Mouse (Mus musculus) left cerebral cortex, postnatal 14 days (tissue): Measurements from ENCODE around the gene Cdc5l. TPM values are rescaled to one million over a fixed set of nuclear protein-coding genes. Genes with fewer than 3 reads are reported as not detected.
"Not testable (repeated sequence)": the region's sequence is repeated elsewhere in the genome, so short reads cannot be mapped to it uniquely, and the experiment has no call there.

Source experiments
- DNase-seq, 2 experiments: peaks; one replicate each; pipeline ENCODE4 v3.0.0; 2021 to 2022; ENCODE audit warnings: low spot score in 2 of 2, mixed read lengths in 1 of 2
- intact Hi-C: fragments of 180-260 bp; cut with DNase I; formaldehyde crosslinking; loops from one replicate; pipeline ENCODE4 v1.15.1; 2025
- long read RNA-seq, 2 experiments: library from polyadenylated mRNA; stranded (forward); transcript quantifications; one replicate each; pipeline ENCODE4 v2.0.0; 2021
- total RNA-seq, 2 experiments: library from RNA; stranded (reverse); gene quantifications; 2 replicates each; pipeline ENCODE4 v1.2.3; 2021

Gene Cdc5l
- total RNA-seq, result 10 to 100 TPM; 49.5 to 49.7 TPM
- long read RNA-seq, experiment 1, transcript Cdc5l-201 (16 exons, 3,027 nt), result major isoform, 51 of 56 reads
- long read RNA-seq, experiment 1, partial matches to known transcripts, result 4 of 56 reads
- long read RNA-seq, experiment 1, other reads (novel, unspliced or antisense), result 1 of 56 reads
- long read RNA-seq, experiment 2, transcript Cdc5l-201 (16 exons, 3,027 nt), result major isoform, 21 of 28 reads
- long read RNA-seq, experiment 2, partial matches to known transcripts, result 4 of 28 reads
- long read RNA-seq, experiment 2, other reads (novel, unspliced or antisense), result 3 of 28 reads

- intact Hi-C loops, result no loop called here
- DNase-seq, result peak; percentile 98 to 99
These were observed at the start of gene Cdc5l for GRCm38 (mm10) chr17:45433419-45434261. TSS of gene Cdc5l (minus strand) at chr17:45433737.

- no peak for DNase-seq
- intact Hi-C loops, result no loop called here
These were observed 46.9 kb upstream of the Cdc5l start for GRCm38 (mm10) chr17:45480429-45480828.

GRCm38 (mm10) chr17:45478234-45478825 is 44.8 kb upstream of the Cdc5l start:
- intact Hi-C loops, result loop anchor here (1.0 kb wide), 1 partner anchor 74 kb away; no protein-coding TSS in a partner anchor
- peak; percentile 79 to 88 for DNase-seq

- DNase-seq, result peak; percentile 87 to 93
- intact Hi-C loops, result no loop called here
These were observed 41.3 kb upstream of the Cdc5l start, which contains the start of gene Spats1 for GRCm38 (mm10) chr17:45474669-45475465. TSS of gene Spats1 (minus strand) at chr17:45475415.

GRCm38 (mm10) chr17:45474146-45474545 is 40.6 kb upstream of the Cdc5l start:
- DNase-seq, result no peak

GRCm38 (mm10) chr17:45473667-45474066 is 40.1 kb upstream of the Cdc5l start:
- intact Hi-C loops, result no loop called here
- DNase-seq, result no peak

More at GRCm38 (mm10) chr17:45474146-45474545, 40.6 kb upstream of the Cdc5l start:
- intact Hi-C loops, result no loop called here

- peak in 1 of 2 experiments; percentile 39 for DNase-seq
These were observed 37.2 kb upstream of the Cdc5l start for GRCm38 (mm10) chr17:45470726-45471125.

GRCm38 (mm10) chr17:45468302-45468701 is 34.8 kb upstream of the Cdc5l start:
- intact Hi-C loops, result no loop called here
- no peak for DNase-seq

More at GRCm38 (mm10) chr17:45470726-45471125, 37.2 kb upstream of the Cdc5l start:
- intact Hi-C loops, result no loop called here

GRCm38 (mm10) chr17:45466701-45467100 is 33.2 kb upstream of the Cdc5l start:
- DNase-seq, result no peak
- intact Hi-C loops, result no loop called here

- intact Hi-C loops, result no loop called here
- DNase-seq, result no peak
These were observed 30.7 kb upstream of the Cdc5l start for GRCm38 (mm10) chr17:45464255-45464654.

GRCm38 (mm10) chr17:45462506-45462905 is 29.0 kb upstream of the Cdc5l start:
- intact Hi-C loops, result no loop called here
- no peak for DNase-seq

- DNase-seq, result no peak
- intact Hi-C loops, result no loop called here
These were observed 25.5 kb upstream of the Cdc5l start for GRCm38 (mm10) chr17:45459062-45459461.

GRCm38 (mm10) chr17:45458516-45458915 is 25.0 kb upstream of the Cdc5l start:
- intact Hi-C loops, result no loop called here
- DNase-seq, result no peak

- intact Hi-C loops, result no loop called here
- no peak for DNase-seq
These were observed 23.9 kb upstream of the Cdc5l start for GRCm38 (mm10) chr17:45457487-45457886.

GRCm38 (mm10) chr17:45456260-45457152 is 23.0 kb upstream of the Cdc5l start:
- DNase-seq, result peak in 1 of 2 experiments; percentile 33
- intact Hi-C loops, result no loop called here

GRCm38 (mm10) chr17:45455783-45456182 is 22.2 kb upstream of the Cdc5l start:
- intact Hi-C loops, DNase-seq: not testable (repeated sequence)

- intact Hi-C loops, result no loop called here
- DNase-seq, result no peak
These were observed 21.3 kb upstream of the Cdc5l start for GRCm38 (mm10) chr17:45454794-45455193.

- DNase-seq, result no peak
- intact Hi-C loops, result no loop called here
These were observed 18.7 kb upstream of the Cdc5l start for GRCm38 (mm10) chr17:45452271-45452670.
